Mouse (Mus musculus) ES-E14 (cell line): ENCODE data around the gene Tet1. TPM values are rescaled to one million over a fixed set of nuclear protein-coding genes. Genes with fewer than 3 reads are reported as not detected.

Experiments
- DNase-seq: peaks from one replicate; pipeline ENCODE4 v3.0.0-alpha.2; 2013; ENCODE audit warnings: low read depth, low spot score
- H3K27ac ChIP-seq: 2 replicates; pipeline ENCODE4 v1.5.1; 2012; ENCODE audit warnings: low read depth, mild to moderate bottlenecking, low read length, moderate library complexity, mixed read lengths; ENCODE audit not compliant: poor library complexity, insufficient read depth, severe bottlenecking
- H3K36me3 ChIP-seq: 2 replicates; pipeline ENCODE4 v1.6.1; 2012; ENCODE audit warnings: mild to moderate bottlenecking, low read length, moderate library complexity, mixed read lengths; ENCODE audit not compliant: control insufficient read depth, poor library complexity, insufficient read depth, severe bottlenecking
- H3K4me1 ChIP-seq, 2 experiments: fragments of 150-350 bp in 1 of 2; sonication (generic) in 1 of 2; 2 replicates each; pipeline ENCODE4 v1.6.1; 2012; ENCODE audit warnings: low read length in 2 of 2, mild to moderate bottlenecking in 1 of 2, mixed read lengths in 1 of 2; ENCODE audit not compliant: control insufficient read depth in 2 of 2, insufficient read depth in 2 of 2, poor library complexity in 1 of 2
- H3K4me3 ChIP-seq, 2 experiments: fragments of 150-350 bp in 1 of 2; sonication (generic) in 1 of 2; 2 replicates each; pipeline ENCODE4 v1.5.1; 2012; ENCODE audit warnings: low read length in 2 of 2, low read depth in 1 of 2, mild to moderate bottlenecking in 1 of 2, mixed read lengths in 1 of 2; ENCODE audit not compliant: insufficient read depth in 1 of 2, poor library complexity in 1 of 2, severe bottlenecking in 1 of 2
- H3K9ac ChIP-seq: 2 replicates; pipeline ENCODE4 v1.6.1; 2012; ENCODE audit warnings: low read depth, mild to moderate bottlenecking, low read length, mixed read lengths; ENCODE audit not compliant: poor library complexity, insufficient read depth, severe bottlenecking
- H3K9me3 ChIP-seq: fragments of 150-350 bp; sonication (generic); 2 replicates; pipeline ENCODE4 v1.6.1; 2012; ENCODE audit warnings: low read depth, mild to moderate bottlenecking, low read length; ENCODE audit not compliant: control insufficient read depth, insufficient read depth
- CHD2 ChIP-seq: IDR thresholded peaks from 2 replicates; pipeline ENCODE4 v1.6.1; 2014; ENCODE audit warnings: mild to moderate bottlenecking, low read depth, low read length, inconsistent platforms
- HCFC1 ChIP-seq: IDR thresholded peaks from 2 replicates; pipeline ENCODE4 v1.6.1; 2012; ENCODE audit warnings: low read length, inconsistent platforms, borderline replicate concordance; ENCODE audit not compliant: insufficient read depth
- MAFK ChIP-seq: IDR thresholded peaks from 2 replicates; pipeline ENCODE4 v1.6.1; 2014; ENCODE audit warnings: mild to moderate bottlenecking, low read depth, low read length, inconsistent platforms; ENCODE audit not compliant: insufficient read depth
- ZC3H11A ChIP-seq: IDR thresholded peaks from 2 replicates; pipeline ENCODE4 v1.6.1; 2012; ENCODE audit warnings: low read depth, mild to moderate bottlenecking, inconsistent platforms, low read length, borderline replicate concordance
- ZNF384 ChIP-seq: IDR thresholded peaks from 2 replicates; pipeline ENCODE4 v1.6.1; 2012; ENCODE audit warnings: low read depth, low read length, inconsistent platforms
- in situ Hi-C, 2 experiments: fragments of 600-800 bp; cut with MboI; formaldehyde crosslinking; loops; one replicate each; pipeline ENCODE4 v1.15.1; 2025; ENCODE audit warnings: low sequenced_read_pairs in 2 of 2, inconsistent platforms in 1 of 2; ENCODE audit not compliant: unreplicated experiment in 2 of 2
- total RNA-seq: library from RNA; depleted of rRNA; stranded (reverse); fragments of 300-350 nt; gene quantifications from 2 replicates; pipeline ENCODE4 v1.2.3, GENCODE M21; 2012

The Tet1 gene
- total RNA-seq, 1 experiment: 307 TPM

DNA sequence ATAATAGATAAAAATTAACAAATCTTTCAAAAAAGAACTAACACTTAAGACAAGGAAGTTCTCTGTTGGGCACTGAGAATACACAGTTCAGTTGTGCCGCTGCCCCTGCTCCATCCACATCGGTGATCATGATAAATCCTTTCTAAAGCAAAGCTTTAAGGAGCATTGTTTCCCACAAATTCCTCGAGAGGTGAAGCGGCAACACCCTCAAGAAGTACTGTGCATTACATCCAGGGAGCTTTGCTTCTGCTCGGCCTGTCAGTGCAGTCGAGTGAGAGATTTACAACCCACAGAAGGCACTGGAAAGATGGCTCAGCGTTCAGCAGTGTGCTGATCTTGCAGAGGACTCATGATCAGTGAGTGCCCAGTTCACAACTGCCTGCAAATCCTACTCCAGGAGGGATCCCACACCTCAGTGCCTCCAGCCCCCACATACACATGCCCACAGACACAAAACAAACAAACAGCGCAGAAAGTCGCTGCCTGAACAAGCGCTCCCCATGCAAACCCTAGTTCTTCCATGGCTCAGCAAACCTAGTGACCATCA, 66.8 kb downstream of the Tet1 start:
- no peak overlapping the region for H3K4me3 ChIP-seq
- H3K9me3 ChIP-seq: no peaks in the 10 kb centered on the region
- H3K4me1 ChIP-seq: peaks cover 8 to 9% of the 10 kb centered on the region in 2 experiments; a peak in 3 of 4 replicates
- no peak overlapping the region for H3K9ac ChIP-seq
- in situ Hi-C loops: no loop called here
- TF ChIP-seq ZNF384: no peak
- no peak for TF ChIP-seq ZC3H11A
- H3K27ac ChIP-seq: no peak overlapping the region
- DNase-seq: no peak
- peaks cover 3% of the 10 kb centered on the region; the same call in 1 of the 2 replicates for H3K36me3 ChIP-seq

DNA sequence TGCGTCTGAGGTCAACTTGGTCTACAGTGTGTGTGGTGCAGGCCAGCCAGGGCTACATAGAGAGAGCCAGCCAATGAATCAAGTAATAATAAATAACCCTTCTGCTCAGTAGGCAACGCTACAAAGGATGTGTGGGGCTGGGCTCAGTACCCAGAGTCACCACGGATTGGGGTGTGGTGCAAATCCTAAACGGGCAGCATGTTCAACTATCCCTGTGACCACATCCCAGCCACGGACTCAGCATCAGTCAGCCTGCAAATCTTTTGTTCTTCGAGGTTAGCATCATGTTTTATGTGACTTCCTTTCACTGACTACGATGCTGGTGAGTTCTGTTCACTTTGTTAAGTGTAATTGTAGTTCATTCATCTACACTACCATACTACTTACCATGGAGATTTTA, 68.1 kb downstream of the Tet1 start:
- peaks cover 3% of the 10 kb centered on the region; the same call in 1 of the 2 replicates for H3K36me3 ChIP-seq
- H3K4me3 ChIP-seq: no peak overlapping the region
- H3K9me3 ChIP-seq: no peaks in the 10 kb centered on the region
- no peak for DNase-seq
- no peak overlapping the region for H3K9ac ChIP-seq
- H3K27ac ChIP-seq: no peak overlapping the region
- TF ChIP-seq ZNF384 (no peak), HCFC1 (no peak)
- in situ Hi-C loops: no loop called here
- peaks cover 7 to 9% of the 10 kb centered on the region in 2 experiments; a peak in 3 of 4 replicates for H3K4me1 ChIP-seq

DNA sequence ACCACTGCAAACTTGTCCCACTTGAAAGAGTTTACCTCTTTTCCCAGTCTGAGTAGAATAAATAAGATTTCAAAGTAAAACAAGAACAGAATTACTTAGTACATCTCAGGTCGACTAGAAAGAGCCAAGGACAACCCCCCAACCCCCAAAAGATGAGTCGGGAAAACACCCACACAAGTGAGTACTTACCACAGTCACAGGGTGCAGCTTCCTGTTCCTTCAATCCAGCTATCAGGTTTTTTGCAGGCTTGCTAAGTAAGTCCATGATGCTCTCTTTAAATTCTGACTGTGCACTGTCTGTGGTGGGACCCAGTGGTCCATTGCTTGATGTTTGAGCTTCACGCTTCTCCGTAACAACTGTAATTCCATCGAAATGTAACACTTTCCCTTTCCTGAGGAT, 70.8 kb downstream of the Tet1 start:
- H3K27ac ChIP-seq: no peak overlapping the region
- H3K36me3 ChIP-seq: peaks cover 3% of the 10 kb centered on the region

DNA sequence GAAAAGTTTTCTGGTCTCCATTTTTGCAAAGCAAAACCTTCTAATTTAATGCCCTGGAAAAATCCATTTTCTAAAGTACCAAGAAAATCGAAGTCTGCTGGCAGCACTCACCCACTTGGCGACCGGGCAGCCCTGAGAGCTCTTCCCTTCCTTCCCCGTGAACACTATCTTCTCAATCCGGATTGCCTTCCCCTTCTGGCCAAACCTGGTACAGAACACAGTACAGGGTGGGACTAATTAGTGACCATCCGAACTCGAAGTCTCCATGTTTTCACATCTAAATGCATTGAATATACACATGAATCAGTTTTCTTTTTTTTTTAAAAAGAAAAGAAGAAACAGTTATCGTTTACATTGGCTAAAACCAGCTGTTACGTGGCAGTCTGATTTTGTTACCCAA, 76.0 kb downstream of the Tet1 start:
- no peak overlapping the region for H3K4me3 ChIP-seq
- in situ Hi-C loops: no loop called here
- H3K9ac ChIP-seq: no peak overlapping the region
- no peak for TF ChIP-seq CHD2
- no peak for TF ChIP-seq ZC3H11A
- no peak for TF ChIP-seq ZNF384
- no peak for TF ChIP-seq HCFC1
- no peak for TF ChIP-seq MAFK
- no peak for DNase-seq
- H3K9me3 ChIP-seq: no peaks in the 10 kb centered on the region
- H3K36me3 ChIP-seq: no peaks in the 10 kb centered on the region; the same call in 1 of the 2 replicates
- 0 out of 4 replicates have a peak, but pooled peaks cover 0 to 2% of the 10 kb centered on the region in 2 experiments for H3K4me1 ChIP-seq
- no peak overlapping the region for H3K27ac ChIP-seq

More for the DNA sequence above, 70.8 kb downstream of the Tet1 start:
- Histone ChIP-seq H3K4me1 (peaks cover 4 to 5% of the 10 kb centered on the region in 2 experiments; a peak in 3 of 4 replicates), H3K9ac (no peak overlapping the region), H3K9me3 (no peaks in the 10 kb centered on the region), H3K4me3 (no peak overlapping the region)
- DNase-seq: no peak
- TF ChIP-seq MAFK: no peak
- no peak for TF ChIP-seq HCFC1
- TF ChIP-seq ZC3H11A: no peak
- TF ChIP-seq ZNF384: no peak
- no peak for TF ChIP-seq CHD2
- in situ Hi-C loops: no loop called here

DNA sequence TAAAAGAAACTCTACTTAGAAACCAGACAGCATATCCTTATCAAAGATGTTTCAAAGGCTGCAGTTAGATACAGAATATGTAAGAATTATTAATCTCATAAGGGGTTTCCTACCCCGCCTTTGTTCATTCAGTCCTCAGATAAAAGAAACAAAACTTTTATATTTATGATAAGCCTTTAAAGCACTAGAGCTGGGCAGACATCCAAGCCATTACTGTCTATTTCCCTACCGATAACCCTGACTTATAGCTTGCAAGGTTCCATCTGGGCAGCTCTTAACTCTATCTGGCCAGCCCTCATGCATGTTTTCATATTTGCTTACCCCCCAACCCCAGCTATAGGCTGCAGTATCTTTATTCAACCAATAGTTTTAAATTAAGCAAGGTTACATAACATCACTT, 77.2 kb downstream of the Tet1 start:
- no peak overlapping the region for H3K9ac ChIP-seq
- no peaks in the 10 kb centered on the region; the same call in 1 of the 2 replicates for H3K36me3 ChIP-seq
- no peaks in the 10 kb centered on the region for H3K9me3 ChIP-seq
- H3K27ac ChIP-seq: no peak overlapping the region
- in situ Hi-C loops: no loop called here
- no peak for TF ChIP-seq ZC3H11A
- TF ChIP-seq MAFK: no peak
- TF ChIP-seq CHD2: no peak
- TF ChIP-seq HCFC1: no peak
- no peak for TF ChIP-seq ZNF384
- H3K4me3 ChIP-seq: no peak overlapping the region
- H3K4me1 ChIP-seq: 0 out of 4 replicates have a peak, but pooled peaks cover 0 to 2% of the 10 kb centered on the region in 2 experiments
- no peak for DNase-seq
